Mouse (Mus musculus) adrenal gland, postnatal 4 days (tissue): Measurements from ENCODE around the gene Rspry1. TPM values are rescaled to one million over a fixed set of nuclear protein-coding genes. Genes with fewer than 3 reads are reported as not detected.

Experiments used
- DNase-seq, 2 experiments: peaks; one replicate each; pipeline ENCODE4 v3.0.0; 2021 to 2022; ENCODE audit warnings: low spot score in 2 of 2, mixed read lengths in 2 of 2
- total RNA-seq, 2 experiments: library from RNA; stranded (reverse); gene quantifications; 2 replicates each; pipeline ENCODE4 v1.2.3; 2021

Gene Rspry1
- total RNA-seq, 2 experiments from 2014 or later: 26.2 to 26.7 TPM

- no peak for DNase-seq
Observed at GRCm38 (mm10) chr8:94682732-94683524, 81.2 kb downstream of the Rspry1 start.

- no peak for DNase-seq
Observed at GRCm38 (mm10) chr8:94684287-94684686, 82.5 kb downstream of the Rspry1 start.

- DNase-seq: no peak
Observed at GRCm38 (mm10) chr8:94685953-94686352, 84.2 kb downstream of the Rspry1 start.

- DNase-seq: no peak
Observed at GRCm38 (mm10) chr8:94694701-94695100, 93.0 kb downstream of the Rspry1 start.

GRCm38 (mm10) chr8:94695341-94695993 lies 93.7 kb downstream of the Rspry1 start:
- DNase-seq: no peak

- no peak for DNase-seq
Observed at GRCm38 (mm10) chr8:94695994-94696384, 94.3 kb downstream of the Rspry1 start, which contains the start of gene Pllp. Gene Pllp, minus strand, starts transcription at chr8:94696278.

GRCm38 (mm10) chr8:94696566-94696965 lies 94.8 kb downstream of the Rspry1 start:
- no peak for DNase-seq

GRCm38 (mm10) chr8:94697956-94698355 lies 96.2 kb downstream of the Rspry1 start:
- peak in 1 of 2 experiments; percentile 0 for DNase-seq

GRCm38 (mm10) chr8:94699366-94699765 lies 97.6 kb downstream of the Rspry1 start:
- no peak for DNase-seq

GRCm38 (mm10) chr8:94700421-94700935 lies 98.7 kb downstream of the Rspry1 start:
- no peak for DNase-seq

- no peak for DNase-seq
Observed at GRCm38 (mm10) chr8:94702156-94702555, 100.4 kb downstream of the Rspry1 start.

GRCm38 (mm10) chr8:94702844-94703813 lies 101.4 kb downstream of the Rspry1 start:
- peak; percentile 29 to 57 for DNase-seq

- peak; percentile 93 to 95 for DNase-seq
Observed at GRCm38 (mm10) chr8:94703972-94704668, 102.4 kb downstream of the Rspry1 start.

- DNase-seq: no peak
Observed at GRCm38 (mm10) chr8:94704669-94704984, 102.9 kb downstream of the Rspry1 start.

- DNase-seq: no peak
Observed at GRCm38 (mm10) chr8:94705581-94706245, 104.0 kb downstream of the Rspry1 start.

GRCm38 (mm10) chr8:94706732-94707395 lies 105.1 kb downstream of the Rspry1 start:
- DNase-seq: no peak
